Mouse (Mus musculus) limb, embryonic 14.5 days (tissue): ENCODE measurements at regions not wholly inside any gene's neighbourhood (a gene's known extent, or its start where the extent isn't known, plus 50 kb on each side); places are given as distances from the start of the nearest gene placed in this dataset.

ENCODE experiments used
- ATAC-seq: fragments of 200-750 bp; cut with Nextera tagmentation; 2 replicates; pipeline ENCODE4 v1.8.0; 2017; ENCODE audit warnings: low read depth, moderate number of reproducible peaks, moderate TSS enrichment; ENCODE audit not compliant: low FRiP score
- DNase-seq: peaks from one replicate; pipeline ENCODE4 v3.0.0-alpha.2; 2015; ENCODE audit warnings: low spot score
- H3K27ac ChIP-seq: fragments of 300-500 bp; sonication (generic); replicated peaks from 2 replicates; pipeline ENCODE4 v1.5.1; 2014; ENCODE audit warnings: low read depth, mild to moderate bottlenecking, low read length, moderate library complexity, mixed read lengths
- H3K27me3 ChIP-seq: fragments of 300-500 bp; sonication (generic); 2 replicates; pipeline ENCODE4 v1.6.1; 2014; ENCODE audit warnings: low read length, mixed read lengths; ENCODE audit not compliant: control insufficient read depth, insufficient read depth
- H3K36me3 ChIP-seq: fragments of 300-500 bp; sonication (generic); 2 replicates; pipeline ENCODE4 v1.6.1; 2014; ENCODE audit warnings: mild to moderate bottlenecking, low read length, moderate library complexity, mixed read lengths; ENCODE audit not compliant: control insufficient read depth, insufficient read depth
- H3K4me1 ChIP-seq: fragments of 300-500 bp; sonication (generic); 2 replicates; pipeline ENCODE4 v1.6.1; 2014; ENCODE audit warnings: antibody characterized with exemption, low read length, mixed read lengths; ENCODE audit not compliant: control insufficient read depth, insufficient read depth
- H3K4me2 ChIP-seq: fragments of 300-500 bp; sonication (generic); replicated peaks from 2 replicates; pipeline ENCODE4 v1.6.1; 2014; ENCODE audit warnings: low read depth, mild to moderate bottlenecking, low read length, moderate library complexity; ENCODE audit not compliant: severe bottlenecking
- H3K4me3 ChIP-seq: fragments of 300-500 bp; sonication (generic); replicated peaks from 2 replicates; pipeline ENCODE4 v1.5.1; 2014; ENCODE audit warnings: low read length
- H3K9ac ChIP-seq: fragments of 300-500 bp; sonication (generic); 2 replicates; pipeline ENCODE4 v1.6.1; 2014; ENCODE audit warnings: mild to moderate bottlenecking, low read depth, low read length, moderate library complexity; ENCODE audit not compliant: severe bottlenecking
- H3K9me3 ChIP-seq: fragments of 300-500 bp; sonication (generic); 2 replicates; pipeline ENCODE4 v1.6.1; 2016; ENCODE audit warnings: low read length; ENCODE audit not compliant: control insufficient read depth
- POLR2A ChIP-seq: fragments of 200-500 bp; IDR thresholded peaks from 2 replicates; pipeline ENCODE4 v1.8.0; 2012; ENCODE audit warnings: inconsistent platforms, mild to moderate bottlenecking, moderate library complexity, borderline replicate concordance; ENCODE audit not compliant: insufficient read depth, insufficient read length; ENCODE audit errors: extremely low read depth
- WGBS: fragments of 180-500 bp; shearing (Covaris S2); extraction: QIAGEN DNeasy Blood & Tissue Kit; methylation state at CpG from one replicate; pipeline ENCODE4 v1.1.7; 2014; 5-methylcytosine and 5-hydroxymethylcytosine counted together

GRCm38 (mm10) chr15:85672931-85673330, 61.9 kb upstream of the Ppara start:
- no peak for TF ChIP-seq POLR2A
- Histone ChIP-seq H3K9ac (peak overlapping the region; percentile 99), H3K4me2 (peak overlapping the region; percentile 77), H3K27ac (no peak overlapping the region), H3K36me3 (peaks cover 36% of the 10 kb centered on the region), H3K9me3 (no peaks in the 10 kb centered on the region), H3K4me3 (peak overlapping the region; percentile 95), H3K27me3 (0 out of 2 replicates have a peak, but pooled peaks cover 2% of the 10 kb centered on the region), H3K4me1 (peaks cover 52% of the 10 kb centered on the region)
- WGBS = 64% methylated on average over 3 of the region's 3 CpGs
- ATAC-seq (no peak), DNase-seq (no peak)

DNA sequence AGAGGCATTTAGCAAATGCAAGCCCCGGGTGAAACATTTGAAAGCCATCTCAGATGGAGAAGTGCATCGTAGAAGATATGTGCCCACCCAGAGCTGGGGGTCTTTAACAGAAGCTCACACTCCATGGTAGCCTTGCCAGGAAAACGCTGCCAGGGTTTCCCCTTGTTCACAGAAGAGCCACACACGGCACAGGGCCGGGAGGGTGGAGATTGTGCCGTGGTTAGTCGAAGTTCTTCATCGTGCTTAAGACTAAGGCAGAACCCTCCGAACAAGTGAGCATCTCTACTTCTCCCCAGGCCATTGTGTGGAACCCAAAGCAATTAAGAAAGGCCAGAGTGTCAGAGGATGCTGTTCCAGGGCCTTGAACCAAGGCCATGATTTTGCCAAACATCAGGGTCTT, 61.3 kb upstream of the Ppara start:
- peaks cover 42% of the 10 kb centered on the region for H3K36me3 ChIP-seq
- no peak for TF ChIP-seq POLR2A
- H3K9ac ChIP-seq = peak overlapping the region; percentile 99
- peak overlapping the region; percentile 95 for H3K4me3 ChIP-seq
- no peak overlapping the region for H3K27ac ChIP-seq
- WGBS = 76% methylated on average over 9 of the region's 9 CpGs
- no peaks in the 10 kb centered on the region for H3K9me3 ChIP-seq
- H3K27me3 ChIP-seq = no peaks in the 10 kb centered on the region
- peaks cover 53% of the 10 kb centered on the region for H3K4me1 ChIP-seq
- DNase-seq (no peak), ATAC-seq (no peak)
- peak overlapping the region; percentile 77 for H3K4me2 ChIP-seq

DNA sequence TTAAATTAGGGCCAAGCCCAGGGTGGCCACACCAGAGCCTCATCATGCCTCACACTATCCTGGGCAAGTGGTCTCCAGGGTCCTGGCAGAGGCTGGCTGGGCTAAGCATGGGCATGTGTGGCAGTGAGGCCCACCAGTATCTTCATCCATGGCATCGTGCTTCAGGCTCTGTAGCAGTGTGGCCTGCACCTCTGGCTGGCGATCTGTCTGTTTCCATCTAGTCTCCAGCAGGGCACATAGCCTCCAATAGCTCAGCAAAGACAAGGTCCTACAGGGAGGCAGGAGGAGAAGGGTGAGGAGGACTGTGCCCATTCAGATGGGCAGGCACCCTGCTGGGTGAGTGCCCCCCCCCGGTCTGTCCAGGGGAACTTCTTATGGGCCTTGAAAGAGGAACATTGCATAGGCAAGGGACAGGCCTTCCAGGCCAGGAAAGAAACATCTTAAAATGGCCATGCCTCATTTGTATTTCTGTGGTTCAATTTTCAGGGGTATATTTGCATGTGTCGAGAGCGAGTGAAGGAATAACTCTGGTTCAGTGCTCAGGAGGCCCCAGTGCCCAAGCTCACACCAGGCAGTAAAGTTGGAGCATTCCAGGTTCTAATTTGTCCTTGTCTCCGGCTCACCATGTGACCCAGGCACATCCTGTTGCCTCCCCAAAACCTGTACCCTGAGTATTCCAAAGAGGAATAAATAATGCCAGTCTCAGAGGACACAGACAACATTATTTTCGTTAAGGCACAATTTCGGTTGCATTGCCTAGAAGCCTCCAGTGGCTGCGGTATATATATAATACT, 60.4 kb upstream of the Ppara start:
- Histone ChIP-seq H3K36me3 (peaks cover 45% of the 10 kb centered on the region), H3K4me2 (peak overlapping the region; percentile 77), H3K4me1 (peaks cover 54% of the 10 kb centered on the region), H3K9me3 (no peaks in the 10 kb centered on the region), H3K27ac (no peak overlapping the region), H3K27me3 (no peaks in the 10 kb centered on the region), H3K4me3 (peak overlapping the region; percentile 95), H3K9ac (peak overlapping the region; percentile 99)
- ATAC-seq (no peak), DNase-seq (no peak)
- no peak for TF ChIP-seq POLR2A
- WGBS = 77% methylated on average over 9 of the region's 9 CpGs

GRCm38 (mm10) chr15:85675126-85675525, 59.7 kb upstream of the Ppara start:
- Histone ChIP-seq H3K27ac (no peak overlapping the region), H3K4me3 (no peak overlapping the region), H3K4me2 (no peak overlapping the region), H3K27me3 (no peaks in the 10 kb centered on the region), H3K36me3 (peaks cover 45% of the 10 kb centered on the region), H3K4me1 (peaks cover 50% of the 10 kb centered on the region), H3K9ac (no peak overlapping the region), H3K9me3 (no peaks in the 10 kb centered on the region)
- no peak for DNase-seq
- 86% methylated on average over 7 of the region's 7 CpGs for WGBS
- ATAC-seq = no peak
- no peak for TF ChIP-seq POLR2A

- Histone ChIP-seq H3K36me3 (peaks cover 45% of the 10 kb centered on the region), H3K27me3 (no peaks in the 10 kb centered on the region), H3K4me3 (no peak overlapping the region), H3K9ac (peak overlapping the region; percentile 16; the same call in 1 of the 2 replicates), H3K27ac (no peak overlapping the region), H3K9me3 (no peaks in the 10 kb centered on the region), H3K4me2 (no peak overlapping the region), H3K4me1 (peaks cover 49% of the 10 kb centered on the region)
- no peak for TF ChIP-seq POLR2A
- ATAC-seq = no peak
- no peak for DNase-seq
- 83% methylated on average over 5 of the region's 5 CpGs for WGBS
Observed at GRCm38 (mm10) chr15:85675736-85676135, 59.0 kb upstream of the Ppara start.
